Mouse (Mus musculus) cerebellum, adult 8-10 months (tissue): ENCODE measurements around the gene Mgea5.

Source experiments
- DNase-seq: peaks from one replicate; pipeline ENCODE4 v3.0.0; 2022

The Mgea5 gene

DNA sequence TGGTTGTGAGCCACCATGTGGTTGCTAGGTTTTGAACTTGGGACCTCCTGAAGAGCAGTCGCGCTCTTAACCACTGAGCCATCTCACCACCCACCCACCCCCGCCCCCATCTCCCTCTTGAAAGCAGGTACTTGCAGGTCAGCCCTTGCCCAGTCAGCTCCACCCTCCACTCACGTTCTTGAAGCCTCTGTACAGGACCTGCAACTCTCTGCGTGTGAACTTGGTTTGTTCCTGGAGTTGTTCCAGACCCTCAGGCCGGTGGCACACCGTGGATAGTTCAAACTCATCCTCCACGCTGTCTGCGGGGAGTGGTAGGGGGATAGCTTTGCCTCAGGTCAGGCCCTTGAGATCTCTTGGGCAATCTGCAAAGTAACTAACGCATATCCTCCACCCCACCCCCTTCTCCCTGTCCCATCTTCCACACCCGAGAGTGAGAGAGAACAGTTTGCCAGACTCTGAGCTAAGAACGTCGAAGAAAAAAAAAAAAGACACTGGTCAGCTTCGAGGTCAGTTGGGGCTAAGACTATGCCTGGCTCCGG lies 11.8 kb upstream of the Mgea5 start:
- no peak for DNase-seq

DNA sequence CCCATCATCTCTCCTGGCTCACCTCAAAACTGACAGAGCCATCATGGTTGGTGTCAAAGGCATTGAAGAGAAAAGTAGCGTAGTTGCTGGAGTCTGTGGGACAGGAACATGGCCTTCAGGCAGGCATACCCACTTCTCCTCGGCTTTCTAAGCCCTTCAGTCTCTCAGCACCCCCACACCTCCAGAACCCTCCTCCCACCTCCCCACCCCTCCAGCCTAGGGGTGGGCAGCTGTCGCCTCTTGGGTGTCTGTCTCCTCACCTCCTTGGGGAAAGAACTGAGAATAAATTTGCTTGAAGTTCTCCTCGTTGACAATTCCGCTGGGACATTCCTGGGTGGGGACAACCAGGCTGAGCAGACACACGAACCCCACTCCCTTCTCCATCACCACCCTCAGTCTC lies 11.1 kb upstream of the Mgea5 start:
- DNase-seq = no peak

DNA sequence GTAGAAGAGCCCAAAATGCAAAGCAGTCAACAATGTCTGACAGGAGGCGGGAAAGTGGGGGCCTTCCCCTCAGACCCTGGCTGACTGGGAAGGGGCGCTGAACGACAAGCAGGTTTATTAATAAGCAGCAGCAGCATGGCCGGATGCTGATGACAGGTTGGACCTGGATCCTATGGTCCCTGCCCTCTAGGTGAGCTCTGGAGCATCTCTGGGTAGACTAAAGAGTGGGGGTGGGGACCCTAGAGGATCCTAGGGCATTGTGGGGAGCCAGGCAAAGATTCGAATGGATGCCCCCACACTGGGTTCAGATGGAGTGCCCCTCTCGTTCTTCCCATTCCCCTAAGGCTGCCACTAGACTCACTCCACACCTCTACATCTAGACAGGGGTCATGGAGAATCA lies 8.8 kb upstream of the Mgea5 start:
- no peak for DNase-seq

DNA sequence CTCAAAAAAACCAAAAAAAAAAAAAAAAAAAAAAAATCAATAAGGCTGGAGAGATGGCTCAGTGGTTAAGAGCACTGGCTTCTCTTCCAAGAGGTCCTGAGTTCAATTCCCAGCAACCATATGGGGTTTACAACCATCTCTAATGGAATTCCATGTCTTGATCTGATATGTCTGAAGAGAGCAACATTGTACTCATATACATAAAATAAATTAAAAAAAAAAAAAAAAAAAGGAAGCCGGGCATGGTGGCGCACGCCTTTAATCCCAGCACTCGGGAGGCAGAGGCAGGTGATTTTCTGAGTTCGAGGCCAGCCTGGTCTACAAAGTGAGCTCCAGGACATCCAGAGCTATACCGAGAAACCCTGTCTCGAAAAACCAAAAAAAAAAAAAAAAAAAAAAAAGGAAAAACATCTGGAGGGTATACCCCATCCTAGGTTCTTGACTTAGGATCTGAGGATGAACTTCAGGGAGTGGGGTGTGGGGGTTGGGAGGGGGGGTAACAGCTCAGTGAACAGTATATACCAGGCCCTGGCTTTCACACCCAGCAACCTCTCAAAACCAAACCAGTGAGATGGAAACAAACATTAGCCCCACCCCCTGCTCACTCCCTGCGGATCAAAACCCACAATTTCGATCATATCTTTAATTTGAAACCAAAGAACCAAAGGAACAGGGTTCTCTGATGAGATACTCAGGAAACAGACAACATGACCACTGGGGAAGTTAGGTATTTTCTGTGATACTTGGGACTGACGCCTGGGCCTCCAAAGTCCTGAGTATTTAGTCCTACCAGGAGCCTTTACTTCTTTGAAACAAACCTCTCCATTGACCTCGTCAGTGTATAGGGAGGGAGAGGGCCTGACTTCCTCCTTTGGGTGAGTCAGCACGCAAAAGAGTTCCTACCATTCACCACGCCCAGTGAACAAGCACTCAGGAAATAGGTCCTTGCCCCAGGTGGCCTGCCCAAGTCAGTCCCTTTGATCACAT lies 6.5 kb upstream of the Mgea5 start:
- no peak for DNase-seq

DNA sequence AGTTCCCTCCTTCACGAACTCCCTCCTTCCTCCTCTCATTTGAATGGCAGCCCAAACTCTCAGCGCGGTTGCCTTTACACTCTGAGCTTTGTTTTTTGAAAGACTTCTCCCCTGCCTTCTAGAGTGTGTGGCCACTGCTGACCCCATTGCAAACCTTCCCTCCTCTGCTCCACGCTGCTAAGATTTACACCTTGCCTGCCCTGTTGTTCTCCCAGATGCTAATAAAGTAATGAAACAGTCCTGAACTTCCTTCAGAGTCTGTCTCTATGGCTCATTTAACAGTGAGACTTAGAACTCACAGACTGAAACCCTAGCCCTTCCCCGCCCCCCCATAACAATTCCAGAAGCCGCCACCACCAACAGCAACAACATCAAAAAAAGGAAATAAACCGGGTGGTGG lies 5.7 kb upstream of the Mgea5 start:
- DNase-seq = no peak

DNA sequence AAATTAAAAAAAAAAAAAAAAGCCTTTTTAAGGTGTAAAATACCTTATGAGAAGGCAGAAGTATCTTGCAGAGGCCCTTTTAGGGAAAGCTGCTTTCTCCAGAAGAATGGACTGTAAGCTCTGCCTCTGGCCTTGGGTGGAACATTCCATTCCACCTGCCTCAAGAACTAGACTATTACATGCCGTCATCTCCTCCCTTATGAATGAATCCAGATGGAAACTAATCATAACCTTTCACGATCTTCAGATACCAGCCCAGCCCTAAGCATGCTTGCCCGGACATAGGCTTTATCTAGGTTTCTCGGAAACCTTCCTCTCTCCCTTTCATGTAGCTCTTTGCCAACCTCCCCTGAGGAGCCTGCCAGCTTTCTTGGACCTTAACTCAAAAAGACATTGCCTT lies 4.7 kb upstream of the Mgea5 start:
- DNase-seq = no peak

DNA sequence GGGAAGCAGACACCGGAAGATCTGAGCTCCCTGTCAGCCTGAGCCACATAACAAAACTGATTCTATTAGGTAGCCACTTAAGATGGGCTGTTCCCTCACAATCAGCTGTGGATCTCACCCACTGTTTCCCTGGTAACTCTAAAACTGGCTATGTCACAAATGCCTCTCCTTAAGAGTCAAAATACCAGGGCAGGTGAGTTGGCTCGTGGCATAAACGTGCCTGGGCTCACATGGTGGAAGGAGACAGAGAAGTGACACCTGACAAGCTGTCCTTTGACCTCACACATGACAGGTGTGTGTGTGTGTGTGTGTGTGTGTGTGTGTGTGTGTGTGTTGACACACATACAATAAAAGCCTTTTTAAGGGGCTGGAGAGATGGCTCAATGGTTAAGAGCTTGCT lies 3.8 kb upstream of the Mgea5 start:
- no peak for DNase-seq

DNA sequence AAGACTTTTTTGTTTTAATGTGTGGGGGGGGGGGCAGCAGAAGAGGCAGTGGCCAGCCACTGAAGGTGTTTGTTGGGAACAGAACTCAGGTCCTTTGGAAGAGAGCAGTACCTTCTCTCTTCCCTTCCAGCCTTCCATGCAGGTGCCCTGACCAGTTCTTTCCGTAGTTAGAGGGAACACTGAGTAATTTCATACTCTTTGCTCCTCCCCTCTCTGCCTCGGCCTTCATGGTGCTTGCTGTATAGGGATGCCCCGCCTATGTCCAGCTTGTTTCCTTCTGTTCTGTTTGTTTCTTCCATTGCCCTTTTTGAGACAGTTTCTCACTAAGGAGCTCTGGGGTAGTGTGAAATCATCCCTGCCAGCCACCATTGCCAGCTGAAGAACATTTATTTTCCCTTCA lies 1.8 kb upstream of the Mgea5 start:
- DNase-seq = no peak

DNA sequence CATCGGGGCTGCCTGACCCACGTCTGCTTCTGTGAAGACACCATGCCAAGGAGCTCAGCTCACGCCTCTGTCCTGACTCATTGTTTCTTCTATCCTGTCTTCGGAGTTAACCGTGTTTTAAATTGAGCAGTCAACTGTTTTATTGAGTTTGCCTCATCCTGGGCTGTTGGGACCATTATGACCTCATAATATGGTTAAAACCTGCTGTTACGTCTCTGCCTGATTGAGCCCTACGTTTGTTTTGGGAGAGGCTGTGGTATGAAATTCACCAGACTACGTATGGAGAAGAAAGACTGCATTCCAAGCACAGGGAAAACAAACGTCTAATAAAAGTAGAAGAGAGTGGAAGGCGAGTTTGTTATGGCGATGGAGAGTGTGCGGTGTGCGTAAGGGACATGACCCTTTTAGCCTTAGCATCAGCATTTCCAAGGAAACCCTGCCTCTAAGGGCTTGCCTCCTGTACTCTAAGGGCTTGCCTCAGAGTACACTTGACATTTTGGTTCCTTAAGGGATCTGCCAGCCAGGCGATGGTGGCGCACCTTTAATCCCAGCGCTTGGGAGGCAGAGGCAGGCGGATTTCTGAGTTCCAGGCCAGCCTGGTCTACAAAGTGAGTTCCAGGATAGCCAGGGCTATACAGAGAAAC lies 418 bp upstream of the Mgea5 start:
- peak; percentile 26 for DNase-seq

DNA sequence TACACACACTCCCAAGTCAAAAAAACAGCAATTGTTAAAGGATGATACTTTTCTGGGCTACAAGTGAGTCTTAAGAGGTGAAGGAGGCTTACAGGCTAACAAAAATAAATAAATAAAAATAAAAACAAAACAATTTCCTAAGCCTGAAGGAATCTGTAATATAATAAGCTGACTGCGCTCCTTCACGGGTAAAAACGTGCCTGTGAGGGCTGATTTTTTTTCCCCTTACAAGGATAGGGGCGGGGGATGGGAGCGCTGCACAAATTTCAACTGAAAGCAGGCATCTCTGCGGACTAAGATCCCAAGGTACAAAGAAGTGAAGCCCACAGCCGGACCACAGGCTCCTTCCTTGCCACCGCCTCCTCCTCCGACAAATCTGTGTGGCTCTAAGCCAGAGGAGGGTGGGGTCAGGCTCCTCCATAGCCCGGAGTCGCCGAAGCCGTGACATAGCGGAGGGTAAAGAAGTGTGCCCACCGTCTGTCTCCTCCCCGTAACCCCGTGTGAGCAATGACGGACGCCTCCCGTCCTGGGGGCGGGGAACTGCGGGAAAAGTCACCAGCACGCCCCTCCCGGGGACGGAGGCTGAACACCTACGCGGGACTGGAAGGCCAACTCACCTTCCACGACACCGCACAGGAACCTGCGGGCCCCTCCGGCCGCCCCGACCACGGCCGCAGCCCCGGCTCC lies 1.2 kb downstream of the Mgea5 start:
- peak; percentile 61 for DNase-seq

DNA sequence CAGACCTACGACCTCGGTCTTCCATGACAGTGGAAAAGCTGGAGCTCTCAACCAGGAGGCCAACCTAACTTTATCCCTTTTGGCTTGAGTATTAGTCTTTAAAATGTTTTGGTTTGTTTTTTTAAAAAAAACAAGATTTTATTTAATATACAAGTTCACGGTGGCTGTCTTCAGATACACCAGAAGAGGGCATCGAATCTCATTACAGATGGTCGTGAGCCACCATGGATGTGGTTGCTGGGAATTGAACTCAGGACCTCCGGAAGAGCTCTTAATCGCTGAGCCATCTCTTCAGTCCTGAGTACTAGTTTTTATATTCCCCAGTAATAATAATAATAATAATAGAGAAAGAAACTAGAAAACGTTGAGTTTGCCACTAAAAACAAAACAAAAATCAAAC lies 2.0 kb downstream of the Mgea5 start:
- no peak for DNase-seq

DNA sequence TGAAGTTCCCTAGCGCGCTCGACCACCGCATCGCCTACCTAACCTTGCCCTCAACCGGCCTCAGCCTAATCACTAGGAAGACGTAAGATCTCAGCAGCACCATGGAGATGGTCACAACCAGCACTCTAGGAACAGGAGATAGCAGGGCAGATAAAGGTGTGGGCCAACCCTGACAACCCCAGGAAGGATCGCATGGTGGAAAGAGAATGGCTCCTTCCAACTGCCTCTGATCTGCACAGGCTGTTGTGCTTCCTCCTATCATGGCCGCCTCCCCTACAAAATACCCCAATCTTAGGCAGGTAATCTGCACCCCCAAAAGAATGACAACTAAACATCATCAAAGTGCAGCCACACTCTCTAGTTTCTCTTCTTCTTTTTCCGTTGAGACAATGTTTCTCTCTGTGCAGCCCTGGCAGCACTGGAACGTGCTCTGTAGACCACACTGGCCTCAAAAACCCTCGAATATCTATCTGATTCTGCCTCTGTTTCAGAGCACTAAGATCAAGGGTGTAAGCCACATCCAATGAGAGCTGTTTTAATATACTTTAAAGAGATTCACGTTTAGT lies 3.2 kb downstream of the Mgea5 start:
- no peak for DNase-seq

DNA sequence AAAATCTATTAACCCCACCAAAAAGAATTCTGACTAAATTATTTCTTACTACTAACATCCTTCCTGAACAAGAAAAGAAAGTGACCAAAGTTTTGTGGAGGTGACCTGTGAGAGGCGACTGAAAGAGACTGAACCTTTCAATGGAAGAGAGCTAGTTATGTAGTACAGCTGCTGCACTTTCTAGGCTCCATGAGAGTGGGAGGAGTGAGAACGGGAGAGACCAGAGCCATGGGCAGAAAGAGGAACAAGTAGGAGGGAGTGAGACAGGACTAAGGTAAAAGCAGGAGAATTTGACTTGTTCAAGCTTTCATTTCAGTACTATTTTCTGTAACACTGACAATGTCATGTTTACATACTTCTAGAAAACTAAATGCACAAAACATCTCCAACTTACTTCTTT lies 8.2 kb downstream of the Mgea5 start:
- no peak for DNase-seq

DNA sequence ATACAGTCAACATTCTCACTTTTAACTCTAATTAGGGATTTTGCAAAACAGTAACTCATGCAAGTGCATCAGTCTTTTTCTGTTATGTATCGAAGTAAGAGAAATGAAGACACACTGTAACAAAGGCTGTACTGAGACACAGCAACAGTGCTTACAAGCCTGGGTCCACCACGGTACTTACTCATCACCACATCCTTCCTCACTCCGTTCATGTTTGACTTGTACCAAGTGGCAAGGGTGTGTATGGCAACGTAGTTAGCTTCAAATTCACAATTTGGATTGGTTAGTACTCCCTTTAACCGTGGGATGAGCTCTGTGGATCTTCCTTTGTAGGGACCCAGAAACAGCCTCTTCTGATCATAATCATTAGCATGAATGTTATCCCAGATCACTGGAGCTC lies 12.1 kb downstream of the Mgea5 start:
- no peak for DNase-seq

DNA sequence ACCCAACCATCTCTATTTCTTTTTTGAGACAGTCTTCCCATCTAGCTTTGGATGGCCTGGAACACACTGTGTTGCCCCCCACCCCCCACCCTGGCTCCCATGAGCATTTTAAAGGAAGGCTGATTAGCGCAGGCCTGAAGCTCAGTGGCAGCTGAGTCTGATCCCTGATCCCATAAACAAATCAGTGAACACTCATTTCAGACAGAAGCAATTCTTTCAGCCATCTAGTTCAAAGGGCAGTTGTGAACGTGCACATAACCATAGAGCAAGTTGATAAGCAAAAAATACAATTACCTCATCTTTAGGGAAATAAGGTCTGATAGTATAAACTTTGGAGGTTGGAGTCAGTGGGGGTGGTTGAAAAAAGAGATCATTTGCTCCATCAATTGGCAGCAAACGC lies 22.8 kb downstream of the Mgea5 start:
- no peak for DNase-seq

DNA sequence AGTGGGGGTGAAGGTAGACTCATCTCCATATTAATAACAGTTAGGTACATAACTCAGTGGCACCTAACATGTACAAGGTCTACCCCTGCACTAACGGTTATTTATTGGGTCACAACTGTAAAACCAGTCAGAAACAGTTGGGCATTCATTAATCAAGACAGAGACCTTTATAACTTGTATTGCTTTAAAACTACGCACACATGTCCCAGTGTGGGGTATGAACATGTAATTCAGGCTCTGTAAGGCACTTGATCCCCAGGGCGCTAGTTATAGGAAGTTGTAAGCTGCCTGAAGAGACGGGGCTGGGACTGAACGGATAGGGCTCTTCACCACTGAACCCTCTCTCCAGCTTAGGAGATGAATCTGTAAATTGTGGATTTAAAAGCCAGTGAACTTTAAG lies 25.0 kb downstream of the Mgea5 start:
- DNase-seq = no peak

DNA sequence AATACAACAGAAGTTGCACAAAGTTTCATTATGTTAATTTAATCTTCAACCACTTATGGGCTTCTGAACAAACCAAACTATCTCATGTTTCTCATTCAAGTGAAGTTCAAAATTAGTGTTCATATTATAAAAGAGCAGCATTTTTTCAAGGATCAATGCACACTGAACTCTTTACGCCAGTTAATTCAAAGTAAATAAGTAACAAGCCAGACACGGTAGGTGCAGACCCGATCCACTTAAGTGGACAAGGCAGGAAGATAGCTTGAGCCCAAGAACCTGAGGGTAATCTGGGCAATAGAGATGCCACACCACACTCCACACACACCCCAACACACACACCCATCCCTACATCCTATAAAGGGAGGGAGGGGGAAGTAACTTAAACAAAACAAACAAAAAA lies 30.1 kb downstream of the Mgea5 start:
- no peak for DNase-seq

DNA sequence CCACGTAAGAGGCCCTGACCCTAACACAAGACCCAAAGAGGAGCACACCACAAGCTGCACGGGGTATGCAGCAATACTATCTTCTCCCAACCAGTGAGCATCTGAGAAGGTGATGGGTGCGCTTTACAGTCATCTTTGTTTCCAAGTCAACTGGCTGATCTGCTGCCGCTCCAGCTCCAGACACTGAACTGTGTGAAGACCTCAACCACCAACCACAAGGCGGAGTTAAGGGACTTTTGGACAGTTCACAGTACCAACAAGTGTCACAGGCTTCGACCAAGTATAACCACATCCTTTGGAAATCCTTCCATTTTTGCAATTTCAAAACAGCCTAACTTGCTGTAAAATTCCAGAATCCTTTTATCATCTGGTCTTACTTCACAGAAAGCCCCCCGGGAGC lies 31.8 kb downstream of the Mgea5 start:
- no peak for DNase-seq

DNA sequence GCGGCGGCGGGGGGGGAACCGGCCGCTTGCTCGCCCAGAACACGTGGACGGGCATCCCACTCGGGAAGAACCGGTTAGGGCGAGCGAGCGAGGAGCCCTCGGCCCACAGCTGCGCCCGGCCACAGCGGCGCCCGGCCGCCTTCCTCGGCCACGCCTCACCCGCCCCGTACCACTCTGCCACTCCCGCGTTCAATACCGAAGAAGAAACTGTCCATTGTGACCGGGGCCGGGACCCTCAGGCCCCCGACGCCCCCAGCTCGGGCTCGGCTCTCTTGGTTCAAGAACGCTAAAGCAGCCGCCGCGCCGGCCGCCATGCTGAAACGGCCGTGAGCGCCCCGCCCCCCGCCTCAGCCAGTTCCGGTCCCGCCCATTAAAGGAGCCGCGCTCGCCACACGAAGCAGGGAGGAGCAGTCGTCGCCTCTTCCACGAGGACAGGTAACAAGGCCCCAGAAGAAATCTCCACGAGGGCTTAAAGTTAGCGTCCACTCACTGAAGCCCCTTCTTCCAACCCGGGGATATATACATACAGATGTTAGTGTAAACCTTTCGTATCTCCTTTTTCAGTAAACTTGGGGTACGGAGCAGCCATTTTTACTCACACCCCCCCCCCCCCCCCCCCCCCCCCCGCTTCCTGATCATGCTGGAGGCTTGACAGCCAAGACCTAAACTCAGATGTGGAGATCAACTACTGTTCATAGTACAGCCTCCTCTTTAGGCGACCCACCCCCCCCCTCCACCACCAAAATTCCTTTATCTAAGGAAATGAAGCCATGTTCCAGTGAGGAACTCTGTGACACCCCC lies 34.2 kb downstream of the Mgea5 start, which contains the start of gene Npm3:
Gene Npm3, minus strand, starts transcription at position 349 of the 801 bp plus-strand sequence.
- peak; percentile 56 for DNase-seq

DNA sequence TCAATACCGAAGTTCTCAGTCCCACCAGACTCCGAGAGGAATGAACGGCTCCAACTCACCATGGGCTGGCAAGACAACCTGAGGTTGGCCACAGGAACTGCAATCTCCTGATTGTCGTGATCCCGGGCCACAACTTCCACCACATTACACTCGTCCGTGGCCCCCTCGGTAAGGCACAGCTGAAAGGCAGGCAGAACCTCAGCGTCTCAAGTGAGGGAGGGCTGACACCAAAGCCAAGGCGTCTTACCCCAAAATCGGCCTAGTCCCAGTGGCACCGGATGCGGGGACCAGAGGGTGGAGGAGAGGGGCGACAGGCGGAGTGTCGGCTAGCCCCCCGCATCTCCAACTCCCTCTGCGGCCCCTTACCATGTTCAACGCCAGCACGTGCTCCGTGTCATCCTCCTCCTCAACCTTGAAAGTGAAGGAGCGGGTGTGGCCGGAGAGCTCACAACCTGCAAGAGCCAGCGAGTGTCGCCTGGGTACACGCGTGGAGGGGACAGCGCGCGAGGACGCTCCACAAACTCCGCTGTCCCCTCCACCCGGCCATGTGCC lies 34.9 kb downstream of the Mgea5 start:
- no peak for DNase-seq

DNA sequence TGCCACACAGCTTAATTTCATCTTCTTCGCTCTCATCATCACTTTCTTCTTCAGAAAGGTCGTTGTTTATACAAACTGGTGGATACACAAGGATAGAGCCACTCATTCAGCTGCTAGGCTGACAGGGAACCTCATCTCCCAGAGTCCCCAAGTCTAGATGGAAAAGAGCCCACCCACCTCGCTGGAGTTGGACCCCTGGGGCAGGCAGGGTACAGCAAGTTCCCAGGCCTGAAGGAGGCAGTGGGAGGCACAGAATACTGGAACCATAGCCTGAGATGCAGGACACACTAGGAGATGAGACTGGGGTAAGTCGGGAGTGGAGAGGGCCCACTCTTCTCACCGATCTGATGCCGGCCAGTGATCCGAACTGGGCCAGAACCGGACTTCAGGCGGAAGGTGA lies 35.4 kb downstream of the Mgea5 start:
- no peak for DNase-seq
